Mouse (Mus musculus): ENCODE results near the gene Mmachc.
"Not testable (repeated sequence)": the region's sequence is repeated elsewhere in the genome, so short reads cannot be mapped to it uniquely, and the experiment has no call there.

DNA sequence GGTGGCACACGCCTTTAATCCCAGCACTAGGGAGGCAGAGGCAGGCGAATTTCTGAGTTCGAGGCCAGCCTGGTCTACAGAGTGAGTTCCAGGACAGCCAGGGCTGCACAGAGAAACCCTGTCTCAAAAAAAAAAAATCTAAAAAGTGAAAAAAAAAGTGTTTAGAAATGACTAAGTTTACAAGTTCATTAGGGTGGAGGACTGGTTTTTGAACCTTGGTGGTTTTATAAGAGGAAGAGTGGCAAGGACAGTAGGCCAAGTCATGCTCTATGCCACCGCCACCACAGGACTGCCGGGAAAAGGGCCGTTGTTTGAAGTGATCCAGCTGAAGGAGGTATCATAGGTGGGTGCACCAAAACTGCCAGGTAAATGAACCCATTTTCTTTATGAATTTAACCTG, 33.4 kb downstream of the Mmachc start:
- not testable (repeated sequence) for TF ChIP-seq TAL1, GATA1 (IDR thresholded peaks at IDR 0.05; ENCODE audit: low read length)
